Mouse (Mus musculus): ENCODE measurements around the gene Fzd5.

- TF ChIP-seq CTCF (IDR thresholded peaks at IDR 0.05; ENCODE audit: borderline replicate concordance, insufficient read depth, low read depth, low read length) = no peak
- TF ChIP-seq POLR2A (IDR thresholded peaks at IDR 0.05; ENCODE audit: borderline replicate concordance, insufficient read depth, low read length) = no peak
Observed at GRCm38 (mm10) chr1:64688046-64688445, 49.5 kb downstream of the Fzd5 start.

Data from cerebellum, adult 2 months (tissue).